Comparison of ENCODE assay signal across 8 mouse cellular contexts in the genomic region with DNA sequence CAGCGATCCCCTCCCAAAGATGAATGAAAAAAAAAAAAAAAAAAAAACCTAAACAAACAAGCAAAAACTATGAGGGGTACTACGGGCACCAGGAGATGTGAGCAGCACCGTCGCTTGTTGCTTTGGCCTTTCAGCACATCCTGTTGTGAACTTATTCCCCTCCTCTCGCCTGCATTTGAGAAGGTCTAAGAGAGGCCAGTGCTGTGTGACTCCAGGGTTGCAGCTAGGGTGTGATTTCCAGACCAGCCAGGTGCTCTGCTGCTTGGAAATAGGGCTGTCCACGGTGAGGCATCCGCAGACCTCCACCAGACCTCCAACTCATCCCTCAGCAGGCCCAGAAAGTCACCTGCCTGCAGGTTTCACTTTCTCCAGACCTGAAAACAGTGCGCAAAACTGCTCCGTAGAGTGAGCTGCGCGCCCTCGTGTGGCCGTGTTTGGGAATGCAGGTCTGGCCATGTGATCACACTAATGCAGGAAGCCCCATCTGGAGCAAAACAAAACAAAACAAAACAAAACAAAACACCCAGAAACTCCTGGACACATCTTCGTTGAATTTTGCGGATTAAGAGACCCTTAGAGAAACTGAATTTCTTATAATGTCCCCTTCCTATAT.
DNase-seq lines count a peak whose midpoint lies in the region; ATAC-seq lines count a peak whose summit lies in the region.

No protein-coding gene starts in this region.

- no peaks in the 10 kb centered on the region for H3K27me3 ChIP-seq in hindbrain, embryonic 15.5 days

- H3K4me3 ChIP-seq in hindbrain, embryonic 15.5 days, result no peak overlapping the region

- no peak overlapping the region for H3K27ac ChIP-seq in hindbrain, embryonic 15.5 days (replicated peaks)

- DNase-seq in T-cell, adult 2 months (ENCODE audit: low spot score), result peak; percentile 88
- DNase-seq in cerebellum, postnatal 25 days, result peak; percentile 88 to 94
- DNase-seq in frontal cortex, postnatal 36 days (ENCODE audit: low spot score in 2 of 2), result peak; percentile 85 to 90
- DNase-seq in left cerebral cortex, adult 11 months (ENCODE audit: low spot score), result peak; percentile 65
- peak; percentile 96 for DNase-seq in lung, postnatal 36 days
- DNase-seq in retina, embryonic 14.5 days (ENCODE audit: low spot score), result peak; percentile 89
- DNase-seq in thymus, postnatal 36 days, result peak; percentile 84 to 93

- no peaks in the 10 kb centered on the region for H3K36me3 ChIP-seq in hindbrain, embryonic 15.5 days

- no peak overlapping the region for H3K9ac ChIP-seq in hindbrain, embryonic 15.5 days

- H3K4me1 ChIP-seq in hindbrain, embryonic 15.5 days (replicated peaks), result no peaks in the 10 kb centered on the region

- H3K4me2 ChIP-seq in hindbrain, embryonic 15.5 days, result peak overlapping the region; percentile 23

- ATAC-seq in hindbrain, embryonic 15.5 days (ENCODE audit: low FRiP score, low read depth), result peak; percentile 40; the same call in 1 of the 2 replicates

- H3K9me3 ChIP-seq in hindbrain, embryonic 15.5 days, result no peaks in the 10 kb centered on the region

- 24% methylated on average over 15 of the region's 15 CpGs for WGBS in hindbrain, embryonic 15.5 days
